Mouse (Mus musculus): ENCODE results near the gene Aspdh.
A peak's percentile ranks its signal among the peaks of the same experiment; 100 is the strongest.

Aspdh gene

DNA sequence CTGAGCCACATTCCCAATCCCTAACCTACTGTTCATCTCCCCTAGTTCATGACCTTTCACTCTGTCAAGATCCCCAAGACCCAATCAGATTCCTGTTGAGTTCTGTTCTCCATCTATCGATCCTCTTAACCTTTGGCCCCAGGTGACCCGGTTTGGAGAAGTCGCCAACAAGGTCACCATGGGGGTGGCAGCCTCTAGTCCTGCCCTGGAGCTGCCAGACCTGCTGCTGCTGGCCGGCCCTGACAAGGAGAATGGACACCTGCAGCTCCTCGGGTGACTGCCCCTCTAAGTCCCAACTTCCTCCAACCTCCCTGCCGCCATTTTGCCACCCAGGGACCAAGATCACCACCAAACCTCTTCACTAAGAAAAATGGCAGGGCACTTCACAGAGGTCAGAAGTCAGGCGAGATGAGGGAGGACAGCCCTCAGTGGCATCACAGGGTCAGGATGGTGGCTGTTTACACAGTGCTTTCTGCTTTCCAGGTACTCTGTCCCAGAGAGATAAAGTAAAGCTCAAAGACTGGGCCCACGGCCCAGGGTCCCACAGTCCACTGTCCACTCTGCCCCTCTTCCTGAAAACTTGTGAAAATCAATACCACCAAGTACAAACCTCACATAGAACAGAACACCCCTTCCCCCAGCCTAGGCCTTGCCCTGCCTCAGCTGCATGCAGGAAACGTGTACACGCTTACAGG, 32.3 kb downstream of the Aspdh start:
- DNase-seq (ENCODE audit: low spot score in 2 of 2) = no peak

DNA sequence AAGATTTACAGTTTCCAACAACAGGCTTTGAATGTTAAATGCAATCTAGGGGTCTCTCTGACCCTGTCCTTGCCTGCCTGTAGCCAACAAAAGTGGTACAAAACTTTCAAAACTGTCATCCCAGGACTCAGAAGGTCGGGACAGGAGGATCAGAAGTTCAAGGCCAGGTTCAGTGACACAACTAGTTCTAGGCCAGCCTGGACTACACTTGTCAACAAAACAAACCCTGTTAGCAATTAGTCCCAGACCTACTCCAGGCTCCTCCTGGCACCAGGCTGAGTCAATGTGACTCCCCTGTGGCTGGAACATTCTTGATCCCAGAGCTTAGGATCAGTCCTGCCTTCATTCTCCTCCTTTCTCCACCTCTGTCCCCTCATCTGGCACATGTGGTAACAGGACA, 33.7 kb downstream of the Aspdh start:
- no peak for DNase-seq (ENCODE audit: low spot score in 2 of 2)

DNA sequence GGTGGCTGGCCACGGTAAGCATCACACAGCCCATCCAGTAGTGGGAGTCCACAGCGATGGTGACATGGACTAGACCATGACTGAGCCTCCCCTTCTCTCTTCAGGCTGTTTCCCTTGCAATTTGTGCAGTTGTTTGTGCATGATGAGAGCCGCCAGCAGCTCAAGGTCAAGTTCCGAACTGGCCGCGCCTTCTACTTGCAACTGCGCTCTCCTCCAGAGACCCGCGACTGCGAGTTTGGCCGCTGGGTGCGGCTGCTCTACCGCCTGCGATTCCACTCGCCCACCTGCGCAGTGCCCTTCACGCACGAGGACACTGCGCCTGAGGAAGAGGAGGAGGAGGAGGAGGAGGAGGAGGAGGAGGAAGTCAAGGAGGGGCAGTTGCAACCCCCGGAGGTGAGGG, 34.9 kb downstream of the Aspdh start:
- no peak for DNase-seq (ENCODE audit: low spot score in 2 of 2)

DNA sequence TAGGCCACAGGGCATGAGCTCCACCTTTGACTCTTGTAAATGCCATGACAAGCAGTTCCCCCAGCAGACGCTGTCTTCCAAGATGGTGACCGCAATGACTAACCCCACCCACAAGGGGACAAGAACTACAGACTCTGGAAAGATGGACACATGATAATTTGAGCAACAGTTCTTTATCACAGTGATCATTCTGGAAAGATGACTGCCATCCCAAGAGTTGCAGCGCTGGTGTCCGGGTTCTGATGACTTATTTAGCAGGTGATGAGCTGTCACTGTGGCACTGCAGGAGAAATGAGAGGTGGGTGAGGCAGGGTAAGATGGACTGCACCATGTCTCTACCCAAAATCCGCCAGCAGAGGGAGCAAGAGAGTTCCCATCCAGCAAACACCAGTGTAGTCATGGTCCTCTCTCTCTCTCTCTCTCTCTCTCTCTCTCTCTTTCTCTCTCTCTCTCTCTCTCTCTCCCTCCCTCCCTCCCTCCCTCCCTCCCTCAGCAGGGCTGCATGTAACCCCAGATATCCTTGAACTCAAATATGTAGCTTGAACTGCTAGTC, 36.4 kb downstream of the Aspdh start:
- peak in 1 of 2 experiments; percentile 67 for DNase-seq (ENCODE audit: low spot score in 2 of 2)

DNA sequence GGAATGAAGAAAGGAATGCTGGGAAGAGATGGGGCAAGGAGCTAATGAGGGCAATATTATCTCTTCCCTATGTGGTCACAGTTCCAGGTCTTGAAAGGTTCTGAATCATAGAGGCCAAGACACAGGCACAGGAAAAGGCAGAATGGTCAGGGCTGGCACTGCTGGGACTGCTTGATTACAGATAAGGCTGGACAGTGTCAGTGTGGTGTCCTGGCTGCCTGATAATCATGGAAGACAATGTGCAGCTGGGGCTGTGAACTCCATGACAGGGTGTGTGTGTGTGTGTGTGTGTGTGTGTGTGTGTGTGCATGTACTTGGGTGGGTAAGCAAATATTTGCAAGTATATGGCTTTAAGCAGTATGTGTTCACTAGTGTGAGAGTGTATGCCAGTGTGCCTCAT, 42.3 kb downstream of the Aspdh start:
- DNase-seq (ENCODE audit: low spot score in 2 of 2) = no peak

Data from frontal cortex, postnatal 10 days (tissue).